Mouse (Mus musculus) liver (tissue): ENCODE results near the gene Rdh9.
A peak's percentile ranks its signal among the peaks of the same experiment; 100 is the strongest.
"Not testable (repeated sequence)": the region's sequence is repeated elsewhere in the genome, so short reads cannot be mapped to it uniquely, and the experiment has no call there.

ENCODE experiments used
- DNase-seq: peaks from one replicate; pipeline ENCODE4 v3.0.0-alpha.2; 2020; ENCODE audit warnings: mixed read lengths

The Rdh9 gene

DNA sequence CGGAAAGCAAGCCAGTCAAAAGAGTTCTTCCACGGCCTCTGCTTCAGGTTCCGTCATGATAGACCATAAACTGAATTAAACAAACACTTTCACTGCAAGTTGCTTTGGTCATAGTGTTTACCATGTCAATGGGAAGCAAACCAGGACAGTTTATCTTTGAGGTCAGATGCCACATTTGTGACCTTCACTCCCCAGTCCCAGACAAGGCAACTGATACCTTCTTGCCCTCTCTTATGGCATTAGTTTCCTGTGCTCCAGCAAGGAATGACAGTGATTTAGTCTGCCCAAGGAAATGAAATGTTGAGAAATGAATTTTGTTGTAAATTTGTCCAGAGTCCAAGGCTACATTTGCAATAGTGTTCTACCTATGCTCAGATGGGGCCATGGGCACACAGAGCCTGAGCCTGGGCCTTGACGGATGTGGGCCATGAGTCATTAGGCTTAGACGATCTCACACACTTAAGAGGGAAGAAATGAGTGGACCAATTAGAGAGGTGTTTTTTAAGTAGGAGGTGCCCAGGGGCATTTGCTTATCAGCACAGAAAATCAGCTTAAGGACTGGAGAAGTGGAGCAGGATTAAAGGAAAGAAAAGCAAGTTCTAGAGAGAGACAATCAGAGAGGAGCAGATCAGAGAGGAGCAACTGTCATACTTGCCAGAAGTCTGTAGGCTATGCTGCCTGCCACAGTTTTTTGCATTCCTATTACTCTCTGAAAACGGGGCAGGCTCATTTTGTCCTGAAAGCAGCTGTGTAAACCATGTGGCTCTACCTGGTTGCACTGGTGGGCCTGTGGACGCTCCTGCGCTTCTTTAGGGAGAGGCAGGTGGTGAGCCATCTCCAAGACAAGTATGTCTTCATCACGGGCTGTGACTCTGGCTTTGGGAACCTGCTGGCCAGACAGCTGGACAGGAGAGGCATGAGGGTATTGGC, 16.7 kb upstream of the Rdh9 start, which contains the start of the genes Rdh1 and Rdh16f1:
Gene Rdh1, plus strand, starts transcription at position 541 of the 930 bp plus-strand sequence.
Gene Rdh16f1, plus strand, starts transcription at position 607 of the 930 bp plus-strand sequence.
- peak; percentile 1 for DNase-seq

DNA sequence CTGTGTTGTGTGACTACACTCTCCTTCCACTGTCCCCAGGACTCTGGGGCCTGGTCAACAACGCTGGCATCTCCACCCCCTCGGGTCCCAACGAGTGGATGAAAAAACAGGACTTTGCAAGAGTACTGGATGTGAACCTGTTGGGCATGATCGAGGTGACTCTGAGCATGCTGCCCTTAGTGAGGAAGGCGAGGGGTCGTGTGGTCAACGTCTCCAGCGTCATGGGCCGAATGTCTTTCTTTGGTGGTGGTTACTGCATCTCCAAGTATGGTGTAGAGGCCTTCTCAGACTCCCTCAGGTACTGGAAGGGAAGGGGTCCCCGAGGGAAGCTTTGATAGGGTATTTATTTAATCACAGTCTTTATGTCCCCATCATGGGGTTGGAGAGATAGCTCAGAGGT, 13.3 kb upstream of the Rdh9 start:
- not testable (repeated sequence) for DNase-seq

DNA sequence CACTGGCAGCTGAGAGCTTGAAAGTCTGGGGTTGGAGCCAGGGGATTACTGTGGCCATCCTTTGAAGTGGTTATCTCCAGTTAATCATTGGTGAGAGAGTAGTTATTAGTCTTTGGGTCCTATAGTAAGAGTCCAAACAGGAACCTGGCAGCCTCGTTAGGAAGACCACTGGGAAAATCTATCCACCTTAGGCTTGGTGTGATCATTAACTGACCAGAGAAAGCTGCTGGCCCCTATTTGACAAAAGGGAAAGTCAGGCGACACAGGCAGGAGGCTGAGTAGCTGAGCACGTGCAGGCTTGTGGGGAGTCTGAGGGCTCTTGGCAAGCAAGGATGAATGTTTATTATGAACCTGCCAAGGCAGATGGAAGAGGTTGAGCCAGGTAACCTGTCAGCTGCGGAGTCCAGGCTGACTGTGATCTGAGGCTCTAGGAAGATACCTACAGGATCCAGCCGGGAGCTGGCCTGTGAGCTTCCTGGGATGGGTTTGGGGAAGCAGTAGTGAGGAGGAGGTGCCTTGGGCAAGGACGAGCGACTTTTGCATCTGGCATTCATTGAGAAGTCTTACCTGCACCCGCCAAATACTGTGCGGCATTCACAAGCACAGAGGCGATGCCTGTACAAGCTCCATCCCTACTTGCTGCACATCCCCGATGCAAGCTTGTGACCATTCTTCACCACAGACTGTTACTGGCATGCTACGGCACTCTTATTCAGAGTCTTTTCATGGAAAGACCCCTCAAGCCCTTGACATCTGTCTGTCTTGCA, 12.1 kb upstream of the Rdh9 start:
- DNase-seq, result no peak

DNA sequence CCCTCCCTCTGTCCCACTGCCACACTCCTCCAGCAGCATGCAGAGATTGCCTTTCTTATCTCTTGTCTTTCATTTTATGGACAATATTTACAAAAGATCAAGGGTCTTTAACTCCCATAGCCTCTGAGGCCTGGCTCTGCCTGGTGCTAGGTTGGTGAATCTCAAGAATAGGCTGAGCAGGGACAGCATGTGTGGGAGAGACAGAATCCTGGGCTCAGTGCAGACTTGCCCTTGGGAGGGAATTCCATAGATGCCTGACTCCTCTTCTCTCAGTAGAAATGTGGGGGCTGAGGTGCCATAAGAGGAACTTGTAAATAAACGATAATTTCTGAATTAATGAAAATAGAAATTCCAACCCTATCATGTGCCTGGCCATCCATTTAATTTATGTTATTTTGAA, 9.6 kb upstream of the Rdh9 start:
- no peak for DNase-seq

DNA sequence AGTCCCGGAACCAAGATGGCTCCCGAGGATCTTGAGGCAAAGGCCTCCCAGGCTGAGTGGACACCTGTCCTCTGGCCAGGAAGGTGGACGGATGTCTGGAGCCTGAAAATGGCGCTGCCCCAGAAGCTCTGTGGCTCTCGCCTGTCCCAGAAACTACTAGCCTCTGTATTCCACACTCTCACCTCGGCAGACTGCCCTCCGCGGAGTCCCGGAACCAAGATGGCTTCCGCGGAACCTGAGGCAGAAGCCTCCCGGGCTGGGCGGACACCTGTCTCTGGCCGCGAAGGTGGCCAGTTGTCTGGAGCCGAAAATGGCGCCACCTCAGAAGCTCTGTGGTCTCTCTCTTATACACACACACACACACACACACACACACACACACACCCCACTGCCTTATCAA, 6.1 kb downstream of the Rdh9 start:
- not testable (repeated sequence) for DNase-seq

DNA sequence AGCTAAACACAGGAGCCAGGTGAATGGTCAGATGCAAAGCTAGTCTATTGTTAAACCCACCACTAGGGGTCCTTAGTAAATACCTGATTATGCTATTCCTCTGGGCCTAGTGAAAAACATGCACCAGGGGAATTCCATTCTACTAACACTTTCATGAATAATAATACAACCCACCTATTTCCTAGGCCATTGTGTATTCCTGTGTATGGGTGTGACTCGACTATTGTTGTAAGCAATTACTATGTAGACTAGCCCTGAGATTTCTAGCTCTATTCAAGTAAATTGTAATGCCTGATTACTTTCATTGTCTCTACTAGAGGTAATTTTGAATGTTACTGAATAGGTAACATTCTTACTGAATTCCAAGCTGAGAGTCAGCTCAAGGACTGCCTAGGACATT, 9.2 kb downstream of the Rdh9 start:
- DNase-seq, result not testable (repeated sequence)

DNA sequence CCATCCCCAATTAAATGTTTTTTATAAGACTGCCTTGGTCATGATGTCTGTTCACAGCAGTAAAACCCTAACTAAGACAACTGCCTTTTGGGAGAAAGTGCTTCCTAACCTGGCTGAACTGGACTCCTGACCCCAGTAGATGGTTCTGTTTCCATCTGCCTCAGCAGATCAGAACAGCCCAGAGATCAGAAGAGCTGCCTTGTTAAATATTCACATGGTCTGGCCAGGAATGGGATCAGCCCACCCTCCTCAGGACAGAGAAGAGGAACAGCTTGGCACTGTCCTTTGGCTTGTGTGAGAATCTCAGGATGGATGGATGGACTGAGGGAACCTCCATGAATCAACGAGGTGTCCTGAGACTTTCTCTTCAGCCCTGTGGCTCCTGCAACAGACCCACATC, 23.1 kb downstream of the Rdh9 start:
- DNase-seq, result no peak

DNA sequence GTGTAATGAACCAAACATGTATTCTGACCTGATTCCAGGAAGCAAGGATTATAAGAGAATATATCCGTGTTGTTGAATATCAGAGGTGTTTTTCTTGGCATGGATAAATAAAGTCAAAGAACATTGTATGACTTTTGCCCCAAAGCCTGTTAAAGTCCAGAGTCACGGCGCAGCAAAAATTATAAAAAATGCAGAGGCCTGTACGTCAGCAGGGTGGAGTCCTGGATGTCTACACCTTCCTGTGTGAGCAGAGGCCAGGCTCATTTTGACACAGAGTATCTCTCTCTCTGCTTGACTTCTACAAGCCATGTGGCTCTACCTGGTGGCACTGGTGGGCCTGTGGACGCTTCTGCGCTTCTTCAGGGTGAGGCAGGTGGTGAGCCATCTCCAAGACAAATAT, 24.7 kb downstream of the Rdh9 start, which contains the start of gene Rdh16:
Gene Rdh16, plus strand, starts transcription at position 262 of the 400 bp plus-strand sequence.
- no peak for DNase-seq

DNA sequence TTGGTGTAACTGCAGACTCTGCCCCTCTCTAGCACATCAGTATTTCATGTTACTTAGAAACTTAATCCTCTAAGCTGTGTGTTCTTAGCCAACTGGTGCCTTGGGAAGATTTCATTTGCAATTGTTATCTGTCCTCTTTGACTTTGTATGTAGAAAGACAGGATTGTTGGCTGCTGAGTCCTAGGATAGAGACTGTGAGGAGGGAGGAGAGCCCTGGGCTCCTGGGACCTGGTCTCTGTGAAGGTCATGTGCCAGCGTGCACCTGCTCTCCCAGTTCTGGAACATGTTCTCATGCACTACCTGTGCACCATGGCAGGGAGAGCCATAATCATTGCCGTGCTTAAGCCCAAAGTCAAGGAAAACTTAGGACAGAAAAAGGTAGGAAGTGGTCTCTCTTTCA, 25.4 kb downstream of the Rdh9 start:
- DNase-seq, result no peak

DNA sequence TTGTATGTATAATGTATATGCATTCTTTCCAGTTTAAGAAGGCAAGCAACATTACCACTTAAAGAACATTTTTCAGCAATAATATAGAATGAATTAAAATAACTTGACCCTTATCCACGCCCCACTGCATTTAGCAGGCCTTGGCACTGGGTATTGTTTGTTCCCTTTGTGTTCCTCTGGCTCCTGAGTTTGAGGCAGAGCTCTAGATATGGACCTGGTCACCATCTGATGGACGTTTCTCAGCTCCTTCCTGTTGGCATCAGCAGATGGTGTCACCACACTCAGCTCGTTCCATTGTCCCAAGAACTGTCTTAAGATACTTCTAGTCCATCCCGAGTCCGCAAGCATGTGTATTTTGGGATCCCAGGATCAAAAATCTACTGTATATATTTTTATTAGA, 26.1 kb downstream of the Rdh9 start:
- DNase-seq, result no peak

DNA sequence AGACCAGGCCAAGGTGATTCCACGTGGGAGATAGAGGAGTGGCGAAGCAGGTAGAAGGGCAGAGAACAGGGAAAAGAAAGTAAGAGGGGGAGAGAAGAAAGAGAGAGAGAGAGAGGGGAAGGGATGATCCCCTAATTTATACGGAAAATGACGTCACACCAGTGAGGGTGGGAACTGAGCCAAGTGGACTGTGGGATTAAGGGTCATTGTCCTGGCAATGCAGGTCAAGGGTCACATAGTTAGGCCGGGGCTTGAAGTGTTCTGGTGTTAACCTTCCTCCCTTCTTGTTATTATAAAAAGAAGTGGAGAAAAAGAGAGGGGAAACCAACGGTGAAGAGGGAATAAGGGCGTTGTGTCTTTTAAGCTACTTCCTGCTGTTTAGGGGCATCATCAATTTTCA, 28.2 kb downstream of the Rdh9 start:
- no peak for DNase-seq

DNA sequence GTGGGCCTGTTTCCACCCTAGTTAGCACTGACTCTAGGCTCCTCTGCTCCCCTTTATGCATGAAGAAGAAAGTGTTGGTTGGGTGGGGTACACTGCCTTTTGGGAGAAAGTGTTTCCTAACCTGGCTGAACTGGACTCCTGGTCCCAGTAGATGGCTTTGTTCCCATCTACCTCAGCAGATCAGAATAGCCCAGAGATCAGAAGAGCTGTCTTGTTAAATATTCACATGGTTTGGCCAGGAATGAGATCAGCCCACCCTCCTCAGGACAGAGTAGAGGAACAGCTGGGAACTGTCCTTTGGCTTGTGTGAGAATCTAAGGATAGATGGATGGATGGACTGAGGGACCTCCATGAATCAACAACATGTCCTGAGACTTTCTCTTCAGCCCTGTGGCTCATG, 39.7 kb downstream of the Rdh9 start:
- DNase-seq, result no peak

DNA sequence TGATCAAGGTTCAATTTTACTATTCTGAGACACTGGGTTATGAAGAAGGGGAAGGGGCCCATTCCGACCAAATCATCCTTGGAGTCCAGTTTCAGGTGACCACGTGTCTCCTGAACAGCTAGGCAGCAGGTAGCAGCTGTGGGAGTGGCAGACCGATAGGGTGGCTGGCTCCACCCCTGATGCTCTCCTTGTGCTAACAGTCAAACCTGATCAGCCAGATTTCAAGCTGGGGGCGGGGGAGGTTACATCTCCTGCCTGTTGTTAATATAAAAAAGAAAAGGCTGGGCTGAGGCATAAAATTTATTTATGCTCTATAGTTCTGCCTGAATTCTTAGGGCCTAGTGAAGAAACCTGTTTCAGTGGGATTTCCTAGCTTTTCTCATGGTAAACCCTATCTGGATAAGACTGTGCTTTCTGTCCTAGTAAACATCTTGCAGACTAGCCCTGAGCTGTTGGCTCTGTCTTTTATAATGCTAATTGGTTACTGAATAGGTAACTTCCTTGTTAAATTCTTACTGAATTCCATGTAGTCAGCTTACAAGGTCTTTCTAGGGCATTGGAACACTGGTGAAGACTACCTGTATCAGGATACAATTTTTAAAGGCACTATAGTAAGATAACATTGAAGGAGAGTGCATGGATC, 41.2 kb downstream of the Rdh9 start:
- not testable (repeated sequence) for DNase-seq

DNA sequence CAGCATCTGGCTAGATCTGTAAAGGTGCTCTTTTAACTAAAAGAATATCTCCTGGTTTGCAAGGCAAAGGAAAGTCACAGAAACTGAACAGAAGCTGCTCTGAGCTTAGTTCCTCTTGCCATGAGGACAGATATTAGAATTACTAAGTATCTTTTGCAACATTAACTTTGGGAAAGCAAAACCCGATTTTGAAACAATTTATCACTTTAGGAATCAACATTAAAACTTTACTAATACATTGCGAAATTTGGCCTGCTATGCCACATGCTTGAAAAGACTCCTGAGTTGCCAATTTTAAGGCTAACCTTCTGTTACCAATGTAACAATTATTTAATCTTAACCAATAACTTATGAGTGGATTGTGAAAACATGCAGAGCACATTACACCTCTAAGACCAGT, 45.6 kb downstream of the Rdh9 start:
- not testable (repeated sequence) for DNase-seq

DNA sequence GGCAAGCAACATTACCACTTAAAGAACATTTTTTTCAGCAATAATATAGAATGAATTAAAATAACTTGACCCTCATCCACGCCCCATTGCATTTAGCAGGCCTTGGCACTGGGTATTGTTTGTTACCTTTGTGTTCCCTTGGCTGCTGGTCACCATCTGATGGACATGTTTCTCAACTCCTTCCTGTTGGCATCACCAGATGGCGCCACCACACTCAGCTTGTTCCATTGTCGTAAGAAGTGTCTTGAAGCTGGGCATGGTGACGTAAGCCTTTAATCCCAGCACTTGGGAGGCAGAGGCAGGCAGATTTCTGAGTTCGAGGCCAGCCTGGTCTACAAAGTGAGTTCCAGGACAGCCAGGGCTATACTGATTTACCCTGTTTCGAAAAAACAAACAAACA, 49.2 kb downstream of the Rdh9 start:
- DNase-seq, result peak; percentile 17

DNA sequence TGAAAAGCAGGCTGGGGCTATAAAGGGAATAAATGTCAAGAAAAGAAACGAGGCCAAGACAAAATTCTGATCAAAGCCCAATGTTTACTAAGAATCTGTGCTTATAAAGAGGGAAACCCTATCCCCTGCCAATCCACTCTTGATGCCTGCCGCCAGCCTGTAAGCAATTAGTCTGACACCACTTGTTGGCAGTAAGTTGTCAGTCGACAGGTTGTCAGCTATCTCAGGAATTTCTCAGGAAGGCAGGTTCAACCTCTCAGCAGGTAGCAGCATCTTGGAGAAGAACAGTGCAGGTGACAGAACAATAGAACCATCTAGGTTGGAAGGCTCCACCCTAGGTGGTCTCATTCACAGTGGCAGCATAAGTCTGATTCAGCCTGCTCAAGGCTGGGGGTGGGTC, 52.9 kb downstream of the Rdh9 start:
- no peak for DNase-seq

DNA sequence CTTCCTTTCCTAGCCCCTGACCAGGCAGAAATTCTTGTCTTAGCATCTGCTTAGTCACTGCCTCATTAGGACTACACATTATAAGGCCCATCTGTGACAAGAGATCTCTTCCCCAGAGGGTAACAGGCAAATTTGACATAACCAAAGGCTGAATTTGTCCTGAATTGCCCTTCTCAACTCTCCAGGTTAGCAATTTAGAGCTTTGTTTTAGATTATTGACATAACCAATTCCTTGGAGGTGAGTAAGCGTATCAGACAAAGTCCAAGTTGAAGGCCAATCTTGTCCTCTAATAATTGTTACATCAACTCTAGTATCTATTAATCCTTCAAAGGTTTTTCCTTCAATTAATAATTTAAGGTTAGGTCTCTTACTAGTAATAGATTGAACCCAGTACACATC, 58.0 kb downstream of the Rdh9 start:
- DNase-seq, result not testable (repeated sequence)

DNA sequence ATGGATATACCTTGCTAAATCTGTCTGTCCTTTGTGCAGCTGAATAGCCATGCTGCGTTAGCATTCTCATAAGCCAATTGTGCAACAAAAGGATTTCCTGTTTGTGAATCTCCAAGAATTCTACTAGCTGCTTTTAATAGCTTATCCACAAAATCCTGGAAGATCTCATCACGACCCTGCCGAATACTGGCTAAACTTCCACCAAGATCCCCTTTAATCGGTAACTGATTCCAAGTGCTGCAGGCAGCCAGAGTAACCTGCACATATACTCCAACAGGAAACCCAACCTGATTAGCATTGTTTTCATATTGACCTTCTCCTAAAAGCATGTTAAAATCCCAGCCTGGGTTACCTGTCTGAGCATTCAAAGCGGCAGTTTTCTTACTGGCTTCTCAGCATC, 59.1 kb downstream of the Rdh9 start:
- no peak for DNase-seq

DNA sequence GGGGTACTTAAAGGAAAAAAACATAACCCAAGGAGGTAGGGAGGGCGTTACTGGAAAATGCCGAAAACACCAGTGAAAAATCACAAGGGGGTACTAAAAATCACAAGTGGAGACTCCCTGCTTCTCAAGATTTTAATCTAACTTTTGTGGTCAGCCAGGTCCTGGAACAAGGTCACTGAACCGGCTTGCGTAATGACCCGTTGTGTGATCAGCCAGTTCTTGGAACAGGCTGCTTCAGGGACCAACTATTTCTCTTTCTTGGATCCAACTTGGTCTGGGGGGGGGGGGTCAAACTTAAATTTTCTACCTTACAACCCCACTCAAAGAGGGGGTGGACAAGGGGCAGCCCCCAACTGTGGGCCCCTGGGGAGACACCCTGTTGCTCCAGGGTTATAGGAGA, 61.6 kb downstream of the Rdh9 start:
- DNase-seq, result not testable (repeated sequence)

DNA sequence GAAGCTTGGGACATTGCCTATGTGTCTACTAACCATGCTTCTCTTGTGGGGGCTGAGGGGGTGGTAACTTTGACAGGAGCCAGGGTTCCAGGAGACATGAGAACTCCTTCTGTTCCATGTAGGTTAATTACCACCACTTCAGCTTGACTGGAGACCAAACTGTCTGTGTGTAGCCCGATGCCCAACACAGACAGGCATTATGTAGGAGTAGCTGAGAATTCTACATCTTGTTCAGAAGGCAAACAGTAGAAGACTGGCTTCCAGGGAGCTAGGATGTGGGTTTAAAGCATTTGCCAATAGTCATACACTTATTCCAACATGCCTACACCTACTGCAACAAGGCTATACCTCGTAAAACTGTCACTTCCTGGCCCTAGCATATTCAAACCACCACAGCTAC, 62.4 kb downstream of the Rdh9 start:
- no peak for DNase-seq

DNA sequence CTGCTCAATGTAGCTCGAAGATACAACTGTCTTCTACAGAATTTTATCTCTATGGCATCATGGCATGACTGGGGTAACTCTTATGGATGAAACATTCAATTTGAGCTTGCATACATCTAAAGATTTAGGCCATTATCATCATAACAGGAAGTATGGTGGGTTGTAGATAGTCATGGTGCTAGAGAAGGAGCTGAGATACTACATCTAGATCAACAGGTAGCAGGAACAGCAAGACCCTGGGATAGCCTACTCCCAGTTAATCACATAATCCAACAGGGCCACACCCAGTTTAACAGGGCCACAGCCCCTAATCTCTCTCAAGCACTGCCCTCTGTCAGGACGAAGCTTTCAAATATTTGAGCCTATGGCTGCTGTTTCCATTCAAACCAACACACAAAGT, 64.6 kb downstream of the Rdh9 start:
- no peak for DNase-seq
